Mouse (Mus musculus) heart, embryonic 10.5 days (tissue): ENCODE data around the gene Pam16. TPM values are rescaled to one million over a fixed set of nuclear protein-coding genes. Genes with fewer than 3 reads are reported as not detected.

Experiments used
- DNase-seq: peaks from one replicate; pipeline ENCODE4 v3.0.0-alpha.2; 2017; ENCODE audit warnings: low spot score
- H3K27ac ChIP-seq: fragments of 300-500 bp; sonication (generic); 2 replicates; pipeline ENCODE4 v1.5.1; 2016; ENCODE audit warnings: mild to moderate bottlenecking
- H3K27me3 ChIP-seq: fragments of 300-500 bp; sonication (generic); 2 replicates; pipeline ENCODE4 v1.6.1; 2016; ENCODE audit warnings: mild to moderate bottlenecking; ENCODE audit not compliant: poor library complexity, insufficient read depth, severe bottlenecking
- H3K36me3 ChIP-seq: fragments of 300-500 bp; sonication (generic); 2 replicates; pipeline ENCODE4 v1.6.1; 2016; ENCODE audit warnings: mild to moderate bottlenecking, moderate library complexity
- H3K4me1 ChIP-seq: fragments of 300-500 bp; sonication (generic); 2 replicates; pipeline ENCODE4 v1.6.1; 2016; ENCODE audit warnings: mild to moderate bottlenecking
- H3K4me3 ChIP-seq: fragments of 300-500 bp; sonication (generic); 2 replicates; pipeline ENCODE4 v1.5.1; 2016; ENCODE audit warnings: mild to moderate bottlenecking, moderate library complexity
- H3K9me3 ChIP-seq: fragments of 300-500 bp; sonication (generic); 2 replicates; pipeline ENCODE4 v1.6.1; 2016; ENCODE audit warnings: mild to moderate bottlenecking, moderate library complexity
- WGBS: fragments of 180-500 bp; shearing (Covaris S2); methylation state at CpG from one replicate; pipeline ENCODE4 v1.1.7; 2016; 5-methylcytosine and 5-hydroxymethylcytosine counted together
- polyA plus RNA-seq: library from polyadenylated mRNA; unstranded; fragments of >200 nt; fragmentation: Nextera tagmentation; extraction: Ambion mirVana; gene quantifications from 2 replicates; pipeline ENCODE4 v1.2.1, GENCODE M21; 2016

Gene Pam16
- polyA plus RNA-seq, 1 experiment from 2014 or later = 116 TPM

- Histone ChIP-seq H3K4me1 (peaks cover 27% of the 10 kb centered on the region), H3K27me3 (no peaks in the 10 kb centered on the region), H3K27ac (peak overlapping the region; percentile 39; the same call in 1 of the 2 replicates), H3K4me3 (no peak overlapping the region), H3K36me3 (peaks cover 17% of the 10 kb centered on the region), H3K9me3 (no peaks in the 10 kb centered on the region)
- 68% methylated on average over 6 of the region's 6 CpGs for WGBS
- DNase-seq = no peak
Observed at GRCm38 (mm10) chr16:4627105-4627504, 2.3 kb upstream of the Pam16 start.

- H3K27me3 ChIP-seq = no peaks in the 10 kb centered on the region
- WGBS = 21% methylated on average over 9 of the region's 9 CpGs
- no peak for DNase-seq
- H3K4me3 ChIP-seq = peak overlapping the region; percentile 87
- H3K9me3 ChIP-seq = no peaks in the 10 kb centered on the region
- H3K27ac ChIP-seq = peak overlapping the region; percentile 93
- peaks cover 13% of the 10 kb centered on the region for H3K36me3 ChIP-seq
- peaks cover 29% of the 10 kb centered on the region for H3K4me1 ChIP-seq
Observed at GRCm38 (mm10) chr16:4624074-4624473, 714 bp downstream of the Pam16 start.

GRCm38 (mm10) chr16:4616829-4617228 is 8.0 kb downstream of the Pam16 start:
- peaks cover 9% of the 10 kb centered on the region; the same call in 1 of the 2 replicates for H3K4me1 ChIP-seq
- 82% methylated on average over 4 of the region's 4 CpGs for WGBS
- no peak for DNase-seq
- no peaks in the 10 kb centered on the region for H3K9me3 ChIP-seq
- no peak overlapping the region for H3K27ac ChIP-seq
- H3K4me3 ChIP-seq = no peak overlapping the region
- no peaks in the 10 kb centered on the region for H3K27me3 ChIP-seq
- H3K36me3 ChIP-seq = peaks cover 74% of the 10 kb centered on the region

- Histone ChIP-seq H3K36me3 (peaks cover 88% of the 10 kb centered on the region), H3K4me1 (0 out of 2 replicates have a peak, but pooled peaks cover 5% of the 10 kb centered on the region), H3K4me3 (no peak overlapping the region), H3K27ac (no peak overlapping the region), H3K27me3 (no peaks in the 10 kb centered on the region), H3K9me3 (no peaks in the 10 kb centered on the region)
- no peak for DNase-seq
- WGBS = 91% methylated on average over 1 of the region's 1 CpGs
Observed at GRCm38 (mm10) chr16:4615297-4615696, 9.5 kb downstream of the Pam16 start.

GRCm38 (mm10) chr16:4614639-4615038 is 10.1 kb downstream of the Pam16 start:
- Histone ChIP-seq H3K36me3 (peaks cover 91% of the 10 kb centered on the region), H3K9me3 (no peaks in the 10 kb centered on the region), H3K4me3 (no peak overlapping the region), H3K27me3 (no peaks in the 10 kb centered on the region), H3K27ac (no peak overlapping the region), H3K4me1 (0 out of 2 replicates have a peak, but pooled peaks cover 5% of the 10 kb centered on the region)
- DNase-seq = no peak
- WGBS = 92% methylated on average over 3 of the region's 3 CpGs

- DNase-seq = no peak
- H3K27ac ChIP-seq = no peak overlapping the region
- peaks cover 94% of the 10 kb centered on the region for H3K36me3 ChIP-seq
- no peaks in the 10 kb centered on the region for H3K27me3 ChIP-seq
- 0 out of 2 replicates have a peak, but pooled peaks cover 5% of the 10 kb centered on the region for H3K4me1 ChIP-seq
- no peak overlapping the region for H3K4me3 ChIP-seq
- WGBS = 90% methylated on average over 9 of the region's 9 CpGs
- H3K9me3 ChIP-seq = no peaks in the 10 kb centered on the region
Observed at GRCm38 (mm10) chr16:4613736-4614135, 11.1 kb downstream of the Pam16 start.

GRCm38 (mm10) chr16:4611676-4612075 is 13.1 kb downstream of the Pam16 start:
- Histone ChIP-seq H3K27ac (no peak overlapping the region), H3K9me3 (no peaks in the 10 kb centered on the region), H3K27me3 (no peaks in the 10 kb centered on the region), H3K36me3 (peaks cover 77% of the 10 kb centered on the region), H3K4me1 (peaks cover 19% of the 10 kb centered on the region), H3K4me3 (no peak overlapping the region)
- 94% methylated on average over 7 of the region's 7 CpGs for WGBS
- DNase-seq = no peak

GRCm38 (mm10) chr16:4611193-4611592 is 13.6 kb downstream of the Pam16 start:
- H3K4me1 ChIP-seq = peaks cover 24% of the 10 kb centered on the region
- peaks cover 74% of the 10 kb centered on the region for H3K36me3 ChIP-seq
- H3K4me3 ChIP-seq = no peak overlapping the region
- DNase-seq = no peak
- H3K27ac ChIP-seq = no peak overlapping the region
- no peaks in the 10 kb centered on the region for H3K27me3 ChIP-seq
- H3K9me3 ChIP-seq = no peaks in the 10 kb centered on the region
- WGBS = 89% methylated on average over 5 of the region's 5 CpGs

GRCm38 (mm10) chr16:4608532-4609059 is 16.2 kb downstream of the Pam16 start:
- H3K27me3 ChIP-seq = no peaks in the 10 kb centered on the region
- DNase-seq = no peak
- H3K4me3 ChIP-seq = no peak overlapping the region
- H3K36me3 ChIP-seq = peaks cover 49% of the 10 kb centered on the region
- H3K27ac ChIP-seq = no peak overlapping the region
- peaks cover 45% of the 10 kb centered on the region for H3K4me1 ChIP-seq
- WGBS = 77% methylated on average over 19 of the region's 19 CpGs
- H3K9me3 ChIP-seq = no peaks in the 10 kb centered on the region

- DNase-seq = no peak
- no peak overlapping the region for H3K4me3 ChIP-seq
- peaks cover 52% of the 10 kb centered on the region for H3K4me1 ChIP-seq
- no peak overlapping the region for H3K27ac ChIP-seq
- H3K36me3 ChIP-seq = peaks cover 43% of the 10 kb centered on the region
- 47% methylated on average over 9 of the region's 9 CpGs for WGBS
- no peaks in the 10 kb centered on the region for H3K9me3 ChIP-seq
- no peaks in the 10 kb centered on the region for H3K27me3 ChIP-seq
Observed at GRCm38 (mm10) chr16:4607818-4608531, 16.8 kb downstream of the Pam16 start.

- WGBS = 26% methylated on average over 5 of the region's 5 CpGs
- no peak for DNase-seq
- Histone ChIP-seq H3K4me3 (peak overlapping the region; percentile 22; the same call in 1 of the 2 replicates), H3K4me1 (peaks cover 66% of the 10 kb centered on the region), H3K27ac (peak overlapping the region; percentile 75), H3K27me3 (no peaks in the 10 kb centered on the region), H3K9me3 (no peaks in the 10 kb centered on the region), H3K36me3 (peaks cover 30% of the 10 kb centered on the region)
Observed at GRCm38 (mm10) chr16:4606431-4607084, 18.2 kb downstream of the Pam16 start.

- H3K4me3 ChIP-seq = no peak overlapping the region
- H3K27ac ChIP-seq = peak overlapping the region; percentile 75
- no peaks in the 10 kb centered on the region for H3K27me3 ChIP-seq
- peaks cover 22% of the 10 kb centered on the region for H3K36me3 ChIP-seq
- WGBS = 74% methylated on average over 13 of the region's 13 CpGs
- peaks cover 75% of the 10 kb centered on the region for H3K4me1 ChIP-seq
- H3K9me3 ChIP-seq = no peaks in the 10 kb centered on the region
- DNase-seq = no peak
Observed at GRCm38 (mm10) chr16:4605514-4606131, 19.2 kb downstream of the Pam16 start.
